Mouse (Mus musculus): ENCODE data around the gene Nqo1. TPM values are rescaled to one million over a fixed set of nuclear protein-coding genes. Genes with fewer than 3 reads are reported as not detected.

Nqo1 gene
- total RNA-seq (2023) = 1 to 10 TPM; 2.3 to 2.5 TPM

DNA sequence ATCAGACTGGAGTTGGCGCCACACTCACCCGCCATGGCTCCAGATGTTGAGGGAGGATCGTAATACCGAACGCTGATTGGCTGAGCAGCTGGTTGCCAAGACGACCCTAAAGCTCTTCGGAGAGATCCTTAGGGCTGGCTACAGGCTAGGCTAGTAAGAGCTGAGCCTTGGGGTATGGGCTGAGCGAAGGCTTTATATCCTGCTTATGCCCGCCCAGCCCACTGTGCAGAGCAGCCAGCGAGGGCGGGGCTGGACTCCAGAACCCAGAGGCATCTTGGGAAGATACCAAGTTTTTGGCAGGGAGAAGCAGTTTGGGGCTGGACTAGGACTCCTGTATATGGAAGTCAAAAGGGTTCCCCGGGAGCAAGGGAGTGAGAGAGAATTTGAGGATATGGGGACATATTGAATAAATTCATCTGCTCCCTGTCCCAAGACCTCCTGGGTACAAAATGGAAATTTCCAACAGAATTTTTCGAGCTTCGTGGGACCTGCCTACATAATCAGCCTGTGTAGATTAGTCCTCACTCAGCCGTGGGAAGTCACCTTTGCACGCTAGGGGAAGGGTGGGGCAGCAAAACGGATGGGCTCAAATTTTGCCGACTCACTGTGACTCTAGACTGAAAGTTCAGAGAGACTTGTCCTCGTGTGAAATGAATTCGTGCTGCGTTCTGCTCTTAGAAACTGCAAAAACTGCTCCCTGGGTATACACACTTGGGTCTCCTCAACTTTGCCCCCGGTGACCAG is at the start of gene Nqo1:
Nqo1 (minus strand) TSS at position 169 of the 744 bp plus-strand sequence.

DNA sequence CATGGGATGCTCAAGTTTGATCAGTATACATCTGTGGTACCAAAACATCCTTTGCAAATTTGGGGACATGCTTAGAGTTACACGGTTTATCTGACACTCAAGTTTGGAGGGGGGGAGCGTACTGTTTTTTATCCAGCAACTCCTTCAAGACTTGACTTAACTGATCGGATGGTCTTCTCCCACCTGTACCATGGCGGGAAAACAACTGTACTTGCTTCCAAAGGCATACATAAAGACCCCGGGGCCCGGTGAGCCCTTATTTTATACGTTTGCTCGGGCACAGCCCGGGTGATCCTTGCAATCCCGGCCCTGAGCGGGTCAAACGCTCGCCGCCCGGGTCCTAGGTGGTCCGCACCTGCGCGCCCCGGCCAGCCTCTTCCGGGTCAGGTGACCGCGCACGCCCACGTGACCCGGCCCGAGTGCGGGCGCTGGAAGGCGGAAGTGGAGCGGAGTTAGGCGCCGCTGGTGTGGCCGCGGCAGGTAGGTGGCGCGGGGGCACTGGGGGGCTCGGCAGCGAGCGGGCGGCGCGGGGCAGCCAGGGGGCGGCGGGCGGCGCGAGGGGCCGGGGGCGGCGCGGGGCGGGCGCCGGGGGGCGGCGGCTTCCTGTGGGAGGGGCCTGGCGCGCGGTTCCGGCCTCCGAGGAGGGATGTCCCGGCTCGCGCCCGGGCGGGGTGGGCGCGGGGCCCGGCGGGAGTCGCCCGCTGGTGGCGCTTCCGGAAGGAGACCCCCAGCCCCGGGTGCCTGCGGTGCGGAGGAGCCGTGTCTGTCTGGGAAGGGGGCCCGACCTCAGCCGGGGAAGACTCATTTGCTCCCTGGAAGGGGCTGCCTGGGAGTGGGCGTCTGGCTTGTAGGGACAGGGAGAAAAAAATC is 33.2 kb upstream of the Nqo1 start, which contains the start of gene Wwp2:
Wwp2 (plus strand) TSS at position 404 of the 870 bp plus-strand sequence.

DNA sequence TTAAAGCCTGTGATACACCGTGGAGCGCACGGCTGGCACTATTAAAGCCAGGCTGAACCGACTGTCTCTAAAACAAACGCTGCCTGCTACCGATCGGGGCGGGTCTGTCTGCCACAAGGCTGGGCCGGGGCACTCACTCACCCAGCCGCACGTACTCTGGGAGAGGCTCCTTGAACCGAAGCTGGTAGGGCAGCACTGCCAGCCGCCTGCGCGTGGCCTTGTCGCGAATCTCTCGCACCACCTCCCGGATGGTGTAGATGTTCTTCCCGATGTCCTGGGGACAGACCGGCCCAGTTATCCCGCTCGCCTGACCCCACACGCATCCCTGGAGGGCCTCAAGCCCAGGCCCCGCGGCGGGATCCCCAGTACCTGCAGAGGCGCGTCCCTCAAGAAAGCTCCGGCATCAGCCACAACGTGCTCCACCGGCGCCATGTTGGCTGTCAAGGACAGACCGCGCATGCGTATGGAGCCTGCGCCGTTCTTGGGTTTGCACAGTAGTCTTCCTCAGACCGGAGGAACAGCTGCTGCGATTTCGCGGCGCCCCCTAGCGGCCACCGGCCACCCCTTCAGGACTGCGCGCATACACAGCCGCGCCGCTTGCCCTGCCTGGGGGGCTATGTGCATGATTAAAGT is 21.7 kb upstream of the Nqo1 start, which contains the start of gene Nob1:
Nob1 (minus strand) TSS at position 455 of the 633 bp plus-strand sequence.

Other genes with a start within 250 kb of the Nqo1 start
- gene Nfat5, start 109.7 kb downstream of the Nqo1 start, total RNA-seq (2023) = 10 to 100 TPM; 55.7 to 76.5 TPM
- gene Nob1, start 21.8 kb upstream of the Nqo1 start, total RNA-seq (2023) = 10 to 100 TPM; 11.5 to 12.6 TPM
- gene Wwp2, start 33.2 kb upstream of the Nqo1 start, total RNA-seq (2023) = 100 to 1,000 TPM; 113 to 118 TPM
- gene Psmd7, start 185.3 kb upstream of the Nqo1 start, total RNA-seq (2023) = 10 to 100 TPM; 35.8 to 38.3 TPM

Measured in neutrophil, adult 83 days (primary cell).